25 mouse cellular contexts compared by ENCODE assay signal in genomic region chr11:77753469-77753868, GRCm38 (mm10). TPM values are rescaled to one million over a fixed set of nuclear protein-coding genes. Genes with fewer than 3 reads are reported as not detected.
DNase-seq lines count a peak whose midpoint lies in the region; ATAC-seq and TF ChIP-seq lines count a peak whose summit lies in the region.
"Had no signal": no experiment of that assay in that cellular context is flagged by ENCODE, and none has a peak within 500 bp of the region (broad histone marks: within the 10 kb centered on the region; RNA-seq: fewer than 3 reads in every experiment).

No protein-coding gene starts in this region.

- peak overlapping the region; percentile 47 for H3K9ac ChIP-seq in liver, embryonic 14.5 days (replicated peaks)
- H3K9ac ChIP-seq: embryonic facial prominence, embryonic 12.5 days had no signal

- 8% methylated on average over 3 of the region's 3 CpGs for WGBS in liver, embryonic 14.5 days (ENCODE audit: insufficient replicate concordance)

- H3K36me3 ChIP-seq in liver, embryonic 14.5 days (replicated peaks; ENCODE audit: control insufficient read depth, insufficient read depth, low read depth) = no peaks in the 10 kb centered on the region
- H3K36me3 ChIP-seq: embryonic facial prominence, embryonic 12.5 days; forebrain, embryonic 10.5 days; heart, embryonic 10.5 days had no signal

- H3K27ac ChIP-seq in liver, embryonic 14.5 days = peak overlapping the region; percentile 72
- H3K27ac ChIP-seq: embryonic facial prominence, embryonic 12.5 days; forebrain, embryonic 10.5 days; heart, embryonic 10.5 days had no signal

- no peaks in the 10 kb centered on the region for H3K27me3 ChIP-seq in liver, embryonic 14.5 days (ENCODE audit: control insufficient read depth, insufficient read depth, low read length)
- H3K27me3 ChIP-seq: CH12.LX; embryonic facial prominence, embryonic 12.5 days had no signal

- no peak for TF ChIP-seq CTCF in liver, embryonic 14.5 days (IDR thresholded peaks at IDR 0.05; ENCODE audit: low read depth)

- no peaks in the 10 kb centered on the region for H3K9me3 ChIP-seq in liver, embryonic 14.5 days (ENCODE audit: control insufficient read depth, low read length)
- H3K9me3 ChIP-seq: embryonic facial prominence, embryonic 12.5 days; forebrain, embryonic 10.5 days; heart, embryonic 10.5 days had no signal

- no peak for TF ChIP-seq EP300 in liver, embryonic 14.5 days (IDR thresholded peaks at IDR 0.05; ENCODE audit: low read depth)

- peaks cover 30 to 35% of the 10 kb centered on the region in 2 experiments for H3K4me1 ChIP-seq in liver, embryonic 14.5 days (replicated peaks; ENCODE audit: control insufficient read depth in 2 of 2, insufficient read depth in 2 of 2, low read length in 1 of 2)
- H3K4me1 ChIP-seq: embryonic facial prominence, embryonic 12.5 days had no signal

- DNase-seq in liver = peak; percentile 47
- peak in 2 of 3 experiments; percentile 55 to 59 for DNase-seq in liver, embryonic 14.5 days (ENCODE audit: low read depth in 3 of 3, low spot score in 3 of 3)
- no peak for DNase-seq in right cerebral cortex, postnatal 14 days
- DNase-seq in cerebellum, adult 9-10 months = no peak
- DNase-seq: adrenal gland, adult 2 months; adrenal gland, postnatal 25 days; cerebellum, adult 11 months; cerebellum, adult 8-10 months; cerebellum, postnatal 25 days; gastrocnemius, postnatal 10 days; heart, adult 18-20 months; heart, postnatal 10 days had no signal

- peak; percentile 76 for ATAC-seq in erythroblast, adult 5-6 weeks (replicated peaks; ENCODE audit: low FRiP score, poor library complexity, severe bottlenecking)
- peak; percentile 71 for ATAC-seq in liver, embryonic 14.5 days (ENCODE audit: insufficient read depth)
- 0 out of 2 replicates have a peak, but pooled peaks have one; percentile 47 for ATAC-seq in megakaryocyte-erythroid progenitor cell, adult 5-6 weeks (replicated peaks; ENCODE audit: low FRiP score, low TSS enrichment, poor library complexity, severe bottlenecking)
- ATAC-seq in frontal cortex, adult (ENCODE audit: low TSS enrichment) = no peak
- ATAC-seq: forebrain, embryonic 14.5 days; hindbrain, embryonic 16.5 days; inflammation-experienced regulatory T-cells, adult 6 months had no signal

- H3K4me3 ChIP-seq in liver, embryonic 14.5 days (ENCODE audit: insufficient read depth in 1 of 2, low read depth in 2 of 2, low read length in 2 of 2) = peak overlapping the region in 1 of 2 experiments; percentile 29; a peak in 2 of 4 replicates
- H3K4me3 ChIP-seq: embryonic facial prominence, embryonic 12.5 days; forebrain, embryonic 10.5 days; heart, embryonic 10.5 days had no signal

- peak overlapping the region; percentile 69 for H3K4me2 ChIP-seq in liver, embryonic 14.5 days (ENCODE audit: low read depth)
- H3K4me2 ChIP-seq: embryonic facial prominence, embryonic 12.5 days had no signal

RNA-seq across cellular contexts. Expression of gene Myo18a, which starts 9.6 kb away (rescaled TPM):
- total RNA-seq in erythroblast, adult 5-6 weeks (2015; ENCODE audit: low replicate concordance) = 17.5 and 18.6 TPM in 2 replicates
- total RNA-seq in erythroblast, adult 5-6 weeks (2017; ENCODE audit: low replicate concordance) = 14.6 and 22.2 TPM in 2 replicates
- polyA plus RNA-seq in liver, embryonic 14.5 days (2012; rRNA removed) = 10.6 and 15.4 TPM in 2 replicates
- 13.5 and 14.3 TPM in 2 replicates for polyA plus RNA-seq in liver, embryonic 14.5 days (2014; fragmentation: Nextera tagmentation; extraction: Ambion mirVana)
- 69.3 and 99.2 TPM in 2 replicates for total RNA-seq in megakaryocyte-erythroid progenitor cell, adult 5-6 weeks (2014; fragmentation: Nextera tagmentation)
- 84.3 and 107 TPM in 2 replicates for total RNA-seq in megakaryocyte-erythroid progenitor cell, adult 5-6 weeks (2017)

RNA-seq across cellular contexts. Expression of gene Cryba1, which starts 28.4 kb away (rescaled TPM):
- total RNA-seq in erythroblast, adult 5-6 weeks (2015; ENCODE audit: low replicate concordance) = not detected in 2 replicates
- total RNA-seq in erythroblast, adult 5-6 weeks (2017; ENCODE audit: low replicate concordance) = not detected in 2 replicates
- polyA plus RNA-seq in liver, embryonic 14.5 days (2012; rRNA removed) = not detected in 2 replicates
- not detected in 2 replicates for polyA plus RNA-seq in liver, embryonic 14.5 days (2014; fragmentation: Nextera tagmentation; extraction: Ambion mirVana)
- total RNA-seq in megakaryocyte-erythroid progenitor cell, adult 5-6 weeks (2014; fragmentation: Nextera tagmentation) = not detected in 2 replicates
- total RNA-seq in megakaryocyte-erythroid progenitor cell, adult 5-6 weeks (2017) = not detected in 2 replicates
- total RNA-seq: adrenal gland, adult 2 months; adrenal gland, postnatal 25 days; CH12.LX; gastrocnemius, postnatal 10 days; gastrocnemius, postnatal 4 days; heart, adult 18-20 months; heart, postnatal 10 days had no signal
- polyA plus RNA-seq: adrenal gland, adult 2 months; cortical plate, adult 2 months; heart, embryonic 10.5 days; heart, embryonic 14.5 days had no signal

RNA-seq across cellular contexts. Expression of gene Gm10277, which starts 34.1 kb away (rescaled TPM):
- not detected in 2 replicates for total RNA-seq in erythroblast, adult 5-6 weeks (2015; ENCODE audit: low replicate concordance)
- total RNA-seq in erythroblast, adult 5-6 weeks (2017; ENCODE audit: low replicate concordance) = not detected in 2 replicates
- polyA plus RNA-seq in liver, embryonic 14.5 days (2012; rRNA removed) = not detected in 2 replicates
- 0.11 and 0.18 TPM in 2 replicates for polyA plus RNA-seq in liver, embryonic 14.5 days (2014; fragmentation: Nextera tagmentation; extraction: Ambion mirVana)
- total RNA-seq in megakaryocyte-erythroid progenitor cell, adult 5-6 weeks (2014; fragmentation: Nextera tagmentation) = not detected in 2 replicates
- not detected in 2 replicates for total RNA-seq in megakaryocyte-erythroid progenitor cell, adult 5-6 weeks (2017)
- total RNA-seq: adrenal gland, adult 2 months; adrenal gland, postnatal 25 days; CH12.LX; gastrocnemius, postnatal 10 days; gastrocnemius, postnatal 4 days; heart, adult 18-20 months; heart, postnatal 10 days had no signal
- polyA plus RNA-seq: adrenal gland, adult 2 months; cortical plate, adult 2 months had no signal

Comparison
In these comparisons a context has a peak if more than half of its experiments do, and no peak if none do; other contexts are left out.
1. DNase-seq: peak in liver (single experiment) and liver, embryonic 14.5 days (2 of 3); none in right cerebral cortex, postnatal 14 days (single experiment) and cerebellum, adult 9-10 months (single experiment).